Mouse (Mus musculus): ENCODE data around the gene Nppc. TPM values are rescaled to one million over a fixed set of nuclear protein-coding genes. Genes with fewer than 3 reads are reported as not detected.

The Nppc gene
- polyA plus RNA-seq, 1 experiment from 2014 or later, result 1.4 TPM

- Histone ChIP-seq H3K4me3 (ENCODE audit: low read length) (no peak overlapping the region), H3K36me3 (ENCODE audit: control insufficient read depth, insufficient read depth, low read length) (no peaks in the 10 kb centered on the region), H3K9me3 (ENCODE audit: control insufficient read depth, low read length) (no peaks in the 10 kb centered on the region), H3K27me3 (ENCODE audit: control insufficient read depth, insufficient read depth, low read depth, low read length) (no peaks in the 10 kb centered on the region), H3K4me1 (replicated peaks; ENCODE audit: control insufficient read depth, insufficient read depth, low read length) (no peaks in the 10 kb centered on the region), H3K4me2 (ENCODE audit: low read depth, low read length) (no peak overlapping the region), H3K9ac (ENCODE audit: low read length) (no peak overlapping the region), H3K27ac (ENCODE audit: low read length) (no peak overlapping the region)
- ATAC-seq (ENCODE audit: low read depth), result no peak
- 57% methylated on average over 7 of the region's 7 CpGs for WGBS
These were observed 36.3 kb downstream of the Nppc start for GRCm38 (mm10) chr1:86633840-86634750.

DNA sequence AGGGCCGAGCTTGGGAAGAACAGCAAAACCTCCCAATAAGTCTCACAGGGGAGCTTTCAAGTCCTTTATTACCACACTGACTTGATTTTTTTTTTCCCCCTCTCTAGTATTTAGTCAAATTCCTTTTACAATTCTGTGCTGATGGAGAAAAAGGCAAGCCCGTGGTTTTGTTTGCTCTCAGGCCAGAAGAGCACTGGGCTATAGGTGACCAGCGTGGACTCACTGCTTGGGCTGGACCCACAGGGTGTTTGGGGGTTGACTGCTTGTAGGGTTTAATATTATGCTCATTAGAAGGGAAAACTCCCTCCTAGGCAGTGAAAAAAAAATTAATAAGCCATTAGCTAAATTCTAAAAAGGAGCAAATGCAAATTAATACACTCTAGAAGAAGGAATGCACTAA is 36.9 kb downstream of the Nppc start:
- H3K4me3 ChIP-seq (ENCODE audit: low read length), result no peak overlapping the region
- no peak overlapping the region for H3K4me2 ChIP-seq (ENCODE audit: low read depth, low read length)
- no peaks in the 10 kb centered on the region for H3K4me1 ChIP-seq (replicated peaks; ENCODE audit: control insufficient read depth, insufficient read depth, low read length)
- H3K9me3 ChIP-seq (ENCODE audit: control insufficient read depth, low read length), result no peaks in the 10 kb centered on the region
- H3K27me3 ChIP-seq (ENCODE audit: control insufficient read depth, insufficient read depth, low read depth, low read length), result no peaks in the 10 kb centered on the region
- WGBS, result 61% methylated on average over 3 of the region's 3 CpGs
- no peak for ATAC-seq (ENCODE audit: low read depth)
- H3K27ac ChIP-seq (ENCODE audit: low read length), result no peak overlapping the region
- H3K36me3 ChIP-seq (ENCODE audit: control insufficient read depth, insufficient read depth, low read length), result no peaks in the 10 kb centered on the region
- no peak overlapping the region for H3K9ac ChIP-seq (ENCODE audit: low read length)

GRCm38 (mm10) chr1:86632732-86633380 is 37.5 kb downstream of the Nppc start:
- 41% methylated on average over 6 of the region's 6 CpGs for WGBS
- Histone ChIP-seq H3K4me1 (replicated peaks; ENCODE audit: control insufficient read depth, insufficient read depth, low read length) (no peaks in the 10 kb centered on the region), H3K9ac (ENCODE audit: low read length) (no peak overlapping the region), H3K4me2 (ENCODE audit: low read depth, low read length) (no peak overlapping the region), H3K27ac (ENCODE audit: low read length) (no peak overlapping the region), H3K27me3 (ENCODE audit: control insufficient read depth, insufficient read depth, low read depth, low read length) (no peaks in the 10 kb centered on the region), H3K36me3 (ENCODE audit: control insufficient read depth, insufficient read depth, low read length) (no peaks in the 10 kb centered on the region), H3K4me3 (ENCODE audit: low read length) (no peak overlapping the region), H3K9me3 (ENCODE audit: control insufficient read depth, low read length) (no peaks in the 10 kb centered on the region)
- ATAC-seq (ENCODE audit: low read depth), result no peak

GRCm38 (mm10) chr1:86630527-86630926 is 39.8 kb downstream of the Nppc start:
- ATAC-seq (ENCODE audit: low read depth), result no peak
- Histone ChIP-seq H3K9ac (ENCODE audit: low read length) (no peak overlapping the region), H3K4me3 (ENCODE audit: low read length) (no peak overlapping the region), H3K9me3 (ENCODE audit: control insufficient read depth, low read length) (no peaks in the 10 kb centered on the region), H3K27ac (ENCODE audit: low read length) (no peak overlapping the region), H3K36me3 (ENCODE audit: control insufficient read depth, insufficient read depth, low read length) (no peaks in the 10 kb centered on the region), H3K4me1 (replicated peaks; ENCODE audit: control insufficient read depth, insufficient read depth, low read length) (no peaks in the 10 kb centered on the region), H3K4me2 (ENCODE audit: low read depth, low read length) (no peak overlapping the region), H3K27me3 (ENCODE audit: control insufficient read depth, insufficient read depth, low read depth, low read length) (no peaks in the 10 kb centered on the region)
- 79% methylated on average over 4 of the region's 4 CpGs for WGBS

- Histone ChIP-seq H3K9me3 (ENCODE audit: control insufficient read depth, low read length) (no peaks in the 10 kb centered on the region), H3K27ac (ENCODE audit: low read length) (no peak overlapping the region), H3K36me3 (ENCODE audit: control insufficient read depth, insufficient read depth, low read length) (no peaks in the 10 kb centered on the region), H3K4me2 (ENCODE audit: low read depth, low read length) (no peak overlapping the region), H3K27me3 (ENCODE audit: control insufficient read depth, insufficient read depth, low read depth, low read length) (no peaks in the 10 kb centered on the region), H3K9ac (ENCODE audit: low read length) (no peak overlapping the region), H3K4me3 (ENCODE audit: low read length) (no peak overlapping the region), H3K4me1 (replicated peaks; ENCODE audit: control insufficient read depth, insufficient read depth, low read length) (no peaks in the 10 kb centered on the region)
- WGBS, result 31% methylated on average over 4 of the region's 4 CpGs
- ATAC-seq (ENCODE audit: low read depth), result no peak
These were observed 40.4 kb downstream of the Nppc start for GRCm38 (mm10) chr1:86629936-86630335.

- no peak for ATAC-seq (ENCODE audit: low read depth)
- 60% methylated on average over 3 of the region's 3 CpGs for whole genome bisulfite sequencing
- H3K4me1 ChIP-seq (replicated peaks; ENCODE audit: control insufficient read depth, insufficient read depth, low read length), result no peaks in the 10 kb centered on the region
- no peaks in the 10 kb centered on the region for H3K27me3 ChIP-seq (ENCODE audit: control insufficient read depth, insufficient read depth, low read depth, low read length)
- no peaks in the 10 kb centered on the region for H3K36me3 ChIP-seq (ENCODE audit: control insufficient read depth, insufficient read depth, low read length)
- H3K27ac ChIP-seq (ENCODE audit: low read length), result no peak overlapping the region
- no peak overlapping the region for H3K4me2 ChIP-seq (ENCODE audit: low read depth, low read length)
- H3K9ac ChIP-seq (ENCODE audit: low read length), result no peak overlapping the region
- no peak overlapping the region for H3K4me3 ChIP-seq (ENCODE audit: low read length)
- no peaks in the 10 kb centered on the region for H3K9me3 ChIP-seq (ENCODE audit: control insufficient read depth, low read length)
These were observed 42.1 kb downstream of the Nppc start for GRCm38 (mm10) chr1:86628270-86628669.

GRCm38 (mm10) chr1:86623001-86624000 is 47.1 kb downstream of the Nppc start:
- no peaks in the 10 kb centered on the region for H3K27me3 ChIP-seq (ENCODE audit: control insufficient read depth, insufficient read depth, low read depth, low read length)
- no peak overlapping the region for H3K4me3 ChIP-seq (ENCODE audit: low read length)
- H3K27ac ChIP-seq (ENCODE audit: low read length), result no peak overlapping the region
- H3K9me3 ChIP-seq (ENCODE audit: control insufficient read depth, low read length), result no peaks in the 10 kb centered on the region
- no peaks in the 10 kb centered on the region for H3K4me1 ChIP-seq (replicated peaks; ENCODE audit: control insufficient read depth, insufficient read depth, low read length)
- no peak overlapping the region for H3K9ac ChIP-seq (ENCODE audit: low read length)
- WGBS, result 36% methylated on average over 16 of the region's 16 CpGs
- no peaks in the 10 kb centered on the region for H3K36me3 ChIP-seq (ENCODE audit: control insufficient read depth, insufficient read depth, low read length)
- no peak for ATAC-seq (ENCODE audit: low read depth)
- no peak overlapping the region for H3K4me2 ChIP-seq (ENCODE audit: low read depth, low read length)

- H3K9ac ChIP-seq (ENCODE audit: low read length), result no peak overlapping the region
- no peak overlapping the region for H3K4me2 ChIP-seq (ENCODE audit: low read depth, low read length)
- H3K4me3 ChIP-seq (ENCODE audit: low read length), result no peak overlapping the region
- no peaks in the 10 kb centered on the region for H3K9me3 ChIP-seq (ENCODE audit: control insufficient read depth, low read length)
- H3K36me3 ChIP-seq (ENCODE audit: control insufficient read depth, insufficient read depth, low read length), result no peaks in the 10 kb centered on the region
- no peak overlapping the region for H3K27ac ChIP-seq (ENCODE audit: low read length)
- no peak for ATAC-seq (ENCODE audit: low read depth)
- no peaks in the 10 kb centered on the region for H3K4me1 ChIP-seq (replicated peaks; ENCODE audit: control insufficient read depth, insufficient read depth, low read length)
- 63% methylated on average over 2 of the region's 2 CpGs for WGBS
- no peaks in the 10 kb centered on the region for H3K27me3 ChIP-seq (ENCODE audit: control insufficient read depth, insufficient read depth, low read depth, low read length)
These were observed 48.1 kb downstream of the Nppc start for GRCm38 (mm10) chr1:86622296-86622695.

Data from lung, embryonic 16.5 days (tissue).